Mouse (Mus musculus): Measurements from ENCODE around the gene Gbp8.

GRCm38 (mm10) chr5:105055279-105055678, 84.1 kb downstream of the Gbp8 start:
- TF ChIP-seq CTCF (conservative IDR thresholded peaks at IDR 0.05; ENCODE audit: low read length): no peak
- no peak for TF ChIP-seq POU5F1 (IDR thresholded peaks at IDR 0.05; ENCODE audit: borderline replicate concordance, low read length)
